In genomic region chr3:109196166-109196565, GRCm38 (mm10) we compare ENCODE assay signal across 20 mouse cellular contexts.
"Had no signal": no experiment of that assay in that cellular context is flagged by ENCODE, and none has a peak within 500 bp of the region (broad histone marks: within the 10 kb centered on the region; RNA-seq: fewer than 3 reads in every experiment).

No protein-coding gene starts in this region.

- H3K9ac ChIP-seq: limb, embryonic 13.5 days; liver, embryonic 12.5 days; liver, embryonic 15.5 days; lung, embryonic 15.5 days; midbrain, embryonic 12.5 days; neural tube, embryonic 13.5 days had no signal

- H3K27me3 ChIP-seq: limb, embryonic 13.5 days; liver, embryonic 12.5 days; liver, embryonic 15.5 days; lung, embryonic 15.5 days; midbrain, embryonic 12.5 days; neural tube, embryonic 13.5 days had no signal

- ATAC-seq: liver, embryonic 12.5 days had no signal

- H3K27ac ChIP-seq: limb, embryonic 13.5 days; liver, embryonic 12.5 days; liver, embryonic 15.5 days; lung, embryonic 15.5 days; midbrain, embryonic 12.5 days; neural tube, embryonic 13.5 days had no signal

- H3K9me3 ChIP-seq: limb, embryonic 13.5 days; liver, embryonic 12.5 days; liver, embryonic 15.5 days; lung, embryonic 15.5 days; midbrain, embryonic 12.5 days; neural tube, embryonic 13.5 days had no signal

- H3K36me3 ChIP-seq: limb, embryonic 13.5 days; liver, embryonic 12.5 days; liver, embryonic 15.5 days; lung, embryonic 15.5 days; midbrain, embryonic 12.5 days; neural tube, embryonic 13.5 days had no signal

- H3K4me2 ChIP-seq: limb, embryonic 13.5 days; liver, embryonic 12.5 days; liver, embryonic 15.5 days; lung, embryonic 15.5 days; midbrain, embryonic 12.5 days; neural tube, embryonic 13.5 days had no signal

- H3K4me1 ChIP-seq: limb, embryonic 13.5 days; liver, embryonic 12.5 days; liver, embryonic 15.5 days; lung, embryonic 15.5 days; midbrain, embryonic 12.5 days; neural tube, embryonic 13.5 days had no signal

- DNase-seq: kidney, adult 18-20 months; kidney, adult 9 months; kidney, postnatal 14 days; kidney, postnatal 4 days; left cerebral cortex, postnatal 4 days; liver; lung, adult 18-20 months; lung, postnatal 10 days; lung, postnatal 36 days; right cerebral cortex, postnatal 14 days; spleen, adult 18-20 months; thymus, adult 2 months; thymus, postnatal 14 days; thymus, postnatal 4 days had no signal

- H3K4me3 ChIP-seq: limb, embryonic 13.5 days; liver, embryonic 12.5 days; liver, embryonic 15.5 days; lung, embryonic 15.5 days; midbrain, embryonic 12.5 days; neural tube, embryonic 13.5 days had no signal
